Mouse (Mus musculus) c-Kit-positive CD71-positive TER-119-positive erythroid progenitor cells, embryonic 14.5 days (primary cell): ENCODE data around the gene Ankrd24.

ENCODE experiments used
- DNase-seq: peaks from one replicate; pipeline ENCODE4 v3.0.0-alpha.2; 2013; ENCODE audit warnings: low spot score

Ankrd24 gene

GRCm38 (mm10) chr10:81628390-81628789 lies at the start of gene Ankrd24:
TSS of gene Ankrd24 (plus strand) at chr10:81628540.
- no peak for DNase-seq

GRCm38 (mm10) chr10:81579967-81580366 lies 48.4 kb upstream of the Ankrd24 start:
- DNase-seq, result no peak

- DNase-seq, result no peak
These were observed 47.8 kb upstream of the Ankrd24 start for GRCm38 (mm10) chr10:81580441-81581070.

- DNase-seq, result no peak
These were observed 45.0 kb upstream of the Ankrd24 start for GRCm38 (mm10) chr10:81583347-81583746.

- no peak for DNase-seq
These were observed 39.6 kb upstream of the Ankrd24 start for GRCm38 (mm10) chr10:81588739-81589138.

GRCm38 (mm10) chr10:81591846-81592245 lies 36.5 kb upstream of the Ankrd24 start:
- DNase-seq, result no peak

- DNase-seq, result no peak
These were observed 35.7 kb upstream of the Ankrd24 start for GRCm38 (mm10) chr10:81592631-81593030.

GRCm38 (mm10) chr10:81593223-81593622 lies 35.1 kb upstream of the Ankrd24 start:
- DNase-seq, result no peak

- DNase-seq, result no peak
These were observed 34.4 kb upstream of the Ankrd24 start for GRCm38 (mm10) chr10:81593935-81594334.

GRCm38 (mm10) chr10:81595599-81595998 lies 32.7 kb upstream of the Ankrd24 start:
- DNase-seq, result no peak

GRCm38 (mm10) chr10:81596611-81597010 lies 31.7 kb upstream of the Ankrd24 start:
- no peak for DNase-seq

- no peak for DNase-seq
These were observed 31.0 kb upstream of the Ankrd24 start for GRCm38 (mm10) chr10:81597137-81597950.

- no peak for DNase-seq
These were observed 30.0 kb upstream of the Ankrd24 start for GRCm38 (mm10) chr10:81598342-81598741.

- no peak for DNase-seq
These were observed 29.5 kb upstream of the Ankrd24 start for GRCm38 (mm10) chr10:81598871-81599270.

GRCm38 (mm10) chr10:81599630-81600029 lies 28.7 kb upstream of the Ankrd24 start:
- no peak for DNase-seq

GRCm38 (mm10) chr10:81600096-81600495 lies 28.2 kb upstream of the Ankrd24 start:
- DNase-seq, result no peak

GRCm38 (mm10) chr10:81600738-81601203 lies 27.6 kb upstream of the Ankrd24 start, which contains the start of gene Tle6:
TSS of gene Tle6 (minus strand) at chr10:81601073.
- peak; percentile 93 for DNase-seq

- no peak for DNase-seq
These were observed 26.9 kb upstream of the Ankrd24 start for GRCm38 (mm10) chr10:81601396-81601905.

- DNase-seq, result peak; percentile 54
These were observed 25.6 kb upstream of the Ankrd24 start for GRCm38 (mm10) chr10:81602741-81603151.

- no peak for DNase-seq
These were observed 24.0 kb upstream of the Ankrd24 start for GRCm38 (mm10) chr10:81604019-81604967.

- peak; percentile 90 for DNase-seq
These were observed 23.2 kb upstream of the Ankrd24 start for GRCm38 (mm10) chr10:81604968-81605665.
